15 mouse cellular contexts compared by ENCODE assay signal in the genomic region with DNA sequence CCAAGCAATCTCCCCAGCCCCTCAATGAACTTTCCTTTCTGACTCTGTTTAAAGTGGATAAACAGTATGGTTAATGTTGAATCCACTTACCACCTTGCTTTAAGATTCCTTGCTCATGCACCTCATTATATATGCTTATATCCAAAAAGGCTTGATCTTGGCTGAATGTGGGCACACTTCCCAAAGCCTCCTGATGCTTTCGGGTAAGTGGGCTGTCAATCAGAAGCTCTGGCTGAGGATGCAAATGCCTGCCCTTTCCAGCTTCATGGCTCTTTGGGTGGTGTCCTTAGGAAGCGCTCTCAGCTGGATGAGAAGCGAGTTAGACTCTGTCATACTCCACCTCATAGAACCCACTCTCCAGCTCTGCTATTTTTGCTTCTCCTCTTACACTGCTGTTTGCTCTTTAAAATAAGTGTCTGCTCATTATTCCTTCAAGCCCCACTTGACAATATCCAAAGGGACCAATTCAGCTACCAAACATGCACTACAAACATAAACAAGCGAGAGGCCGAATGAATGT.
DNase-seq lines count a peak whose midpoint lies in the region; ATAC-seq and TF ChIP-seq lines count a peak whose summit lies in the region.
"Had no signal": no experiment of that assay in that cellular context is flagged by ENCODE, and none has a peak within 500 bp of the region (broad histone marks: within the 10 kb centered on the region; RNA-seq: fewer than 3 reads in every experiment).

No protein-coding gene starts in this region.

- H3K9ac ChIP-seq in forebrain, embryonic 13.5 days: no peak overlapping the region
- no peak overlapping the region for H3K9ac ChIP-seq in forebrain, embryonic 11.5 days (ENCODE audit: low read length)
- H3K9ac ChIP-seq in heart, postnatal 0 days (replicated peaks; ENCODE audit: low read depth, low read length): no peak overlapping the region
- H3K9ac ChIP-seq in heart, embryonic 11.5 days (ENCODE audit: low read depth, low read length): no peak overlapping the region
- no peak overlapping the region for H3K9ac ChIP-seq in midbrain, embryonic 16.5 days (ENCODE audit: low read depth, low read length)
- H3K9ac ChIP-seq in midbrain, embryonic 13.5 days (replicated peaks): no peak overlapping the region
- H3K9ac ChIP-seq in forebrain, embryonic 16.5 days (replicated peaks; ENCODE audit: low read depth, low read length): no peak overlapping the region
- H3K9ac ChIP-seq: limb, embryonic 13.5 days; liver, embryonic 14.5 days; midbrain, embryonic 12.5 days had no signal

- H3K4me3 ChIP-seq in forebrain, embryonic 13.5 days: no peak overlapping the region
- no peak overlapping the region for H3K4me3 ChIP-seq in forebrain, embryonic 11.5 days (ENCODE audit: low read depth, low read length)
- no peak overlapping the region for H3K4me3 ChIP-seq in heart, postnatal 0 days (ENCODE audit: low read depth, low read length)
- no peak overlapping the region for H3K4me3 ChIP-seq in heart, embryonic 11.5 days (ENCODE audit: low read depth, low read length)
- H3K4me3 ChIP-seq in midbrain, embryonic 16.5 days (ENCODE audit: low read depth, low read length): no peak overlapping the region
- H3K4me3 ChIP-seq in midbrain, embryonic 13.5 days (replicated peaks): no peak overlapping the region
- H3K4me3 ChIP-seq in forebrain, embryonic 16.5 days (replicated peaks; ENCODE audit: low read length): no peak overlapping the region
- H3K4me3 ChIP-seq: erythroblast, embryonic 14.5 days; limb, embryonic 13.5 days; midbrain, embryonic 12.5 days; myocyte had no signal

- peaks cover 8% of the 10 kb centered on the region; the same call in 1 of the 2 replicates for H3K4me1 ChIP-seq in forebrain, embryonic 13.5 days
- H3K4me1 ChIP-seq in forebrain, embryonic 11.5 days (replicated peaks; ENCODE audit: control insufficient read depth, insufficient read depth, low read length): no peaks in the 10 kb centered on the region
- peaks cover 4% of the 10 kb centered on the region; the same call in 1 of the 2 replicates for H3K4me1 ChIP-seq in heart, postnatal 0 days (ENCODE audit: control insufficient read depth, insufficient read depth)
- H3K4me1 ChIP-seq in heart, embryonic 11.5 days (ENCODE audit: control insufficient read depth, insufficient read depth, low read length): no peaks in the 10 kb centered on the region
- no peaks in the 10 kb centered on the region; the same call in 1 of the 2 replicates for H3K4me1 ChIP-seq in midbrain, embryonic 16.5 days (ENCODE audit: control insufficient read depth, insufficient read depth, low read length)
- no peaks in the 10 kb centered on the region for H3K4me1 ChIP-seq in midbrain, embryonic 13.5 days (replicated peaks)
- peaks cover 13% of the 10 kb centered on the region for H3K4me1 ChIP-seq in forebrain, embryonic 16.5 days (replicated peaks; ENCODE audit: control insufficient read depth, insufficient read depth, low read length)
- H3K4me1 ChIP-seq: midbrain, embryonic 12.5 days had no signal

- DNase-seq in forebrain, embryonic 11.5 days (ENCODE audit: low spot score): no peak
- DNase-seq in heart, postnatal 0 days (ENCODE audit: low spot score): no peak
- no peak for DNase-seq in c-Kit-positive CD71-positive TER-119-positive erythroid progenitor cells, embryonic 14.5 days (ENCODE audit: low spot score)
- DNase-seq: cerebellum, postnatal 25 days; kidney, postnatal 25 days had no signal

- no peaks in the 10 kb centered on the region for H3K27me3 ChIP-seq in forebrain, embryonic 13.5 days
- no peaks in the 10 kb centered on the region for H3K27me3 ChIP-seq in forebrain, embryonic 11.5 days (ENCODE audit: control insufficient read depth, insufficient read depth, low read length)
- no peaks in the 10 kb centered on the region for H3K27me3 ChIP-seq in heart, postnatal 0 days (ENCODE audit: control insufficient read depth, insufficient read depth, low read length)
- no peaks in the 10 kb centered on the region for H3K27me3 ChIP-seq in heart, embryonic 11.5 days (ENCODE audit: control insufficient read depth, insufficient read depth, low read length)
- no peaks in the 10 kb centered on the region for H3K27me3 ChIP-seq in midbrain, embryonic 16.5 days (ENCODE audit: control insufficient read depth, insufficient read depth, low read depth, low read length)
- H3K27me3 ChIP-seq in midbrain, embryonic 13.5 days: no peaks in the 10 kb centered on the region
- no peaks in the 10 kb centered on the region for H3K27me3 ChIP-seq in forebrain, embryonic 16.5 days (replicated peaks; ENCODE audit: control insufficient read depth, insufficient read depth, low read length)
- H3K27me3 ChIP-seq: limb, embryonic 13.5 days; midbrain, embryonic 12.5 days had no signal

- WGBS in forebrain, embryonic 13.5 days: 73% methylated on average over 5 of the region's 5 CpGs
- 78% methylated on average over 5 of the region's 5 CpGs for WGBS in forebrain, embryonic 11.5 days
- 76% methylated on average over 5 of the region's 5 CpGs for WGBS in heart, postnatal 0 days
- WGBS in heart, embryonic 11.5 days (ENCODE audit: insufficient replicate concordance): 71% methylated on average over 5 of the region's 5 CpGs
- WGBS in midbrain, embryonic 16.5 days: 70% methylated on average over 5 of the region's 5 CpGs
- WGBS in midbrain, embryonic 13.5 days: 72% methylated on average over 5 of the region's 5 CpGs
- 60% methylated on average over 5 of the region's 5 CpGs for WGBS in forebrain, embryonic 16.5 days

- no peak overlapping the region for H3K4me2 ChIP-seq in forebrain, embryonic 13.5 days
- H3K4me2 ChIP-seq in forebrain, embryonic 11.5 days (ENCODE audit: low read depth, low read length, severe bottlenecking): no peak overlapping the region
- H3K4me2 ChIP-seq in heart, postnatal 0 days (ENCODE audit: low read depth, low read length): 0 out of 2 replicates have a peak overlapping the region, but pooled peaks have one; percentile 15
- no peak overlapping the region for H3K4me2 ChIP-seq in heart, embryonic 11.5 days
- H3K4me2 ChIP-seq in midbrain, embryonic 16.5 days (ENCODE audit: low read length): no peak overlapping the region
- no peak overlapping the region for H3K4me2 ChIP-seq in midbrain, embryonic 13.5 days (replicated peaks)
- H3K4me2 ChIP-seq in forebrain, embryonic 16.5 days (ENCODE audit: low read length): no peak overlapping the region
- H3K4me2 ChIP-seq: limb, embryonic 13.5 days; midbrain, embryonic 12.5 days had no signal

- no peak for TF ChIP-seq EP300 in heart, postnatal 0 days (IDR thresholded peaks at IDR 0.05; ENCODE audit: low read depth)

- no peaks in the 10 kb centered on the region for H3K36me3 ChIP-seq in forebrain, embryonic 13.5 days (ENCODE audit: poor library complexity, severe bottlenecking)
- no peaks in the 10 kb centered on the region for H3K36me3 ChIP-seq in forebrain, embryonic 11.5 days (ENCODE audit: control insufficient read depth, insufficient read depth, low read length)
- no peaks in the 10 kb centered on the region for H3K36me3 ChIP-seq in heart, postnatal 0 days (replicated peaks; ENCODE audit: control insufficient read depth, insufficient read depth, low read length)
- no peaks in the 10 kb centered on the region for H3K36me3 ChIP-seq in heart, embryonic 11.5 days (ENCODE audit: control insufficient read depth, insufficient read depth, low read length)
- H3K36me3 ChIP-seq in midbrain, embryonic 16.5 days (ENCODE audit: control insufficient read depth, insufficient read depth, low read length): no peaks in the 10 kb centered on the region
- no peaks in the 10 kb centered on the region for H3K36me3 ChIP-seq in midbrain, embryonic 13.5 days
- no peaks in the 10 kb centered on the region for H3K36me3 ChIP-seq in forebrain, embryonic 16.5 days (ENCODE audit: control insufficient read depth, insufficient read depth)
- H3K36me3 ChIP-seq: limb, embryonic 13.5 days; midbrain, embryonic 12.5 days had no signal

- H3K9me3 ChIP-seq in forebrain, embryonic 13.5 days (replicated peaks): no peaks in the 10 kb centered on the region
- no peaks in the 10 kb centered on the region for H3K9me3 ChIP-seq in forebrain, embryonic 11.5 days (ENCODE audit: control insufficient read depth, low read length)
- H3K9me3 ChIP-seq in heart, postnatal 0 days (replicated peaks; ENCODE audit: control insufficient read depth, low read length): no peaks in the 10 kb centered on the region
- no peaks in the 10 kb centered on the region for H3K9me3 ChIP-seq in heart, embryonic 11.5 days (replicated peaks; ENCODE audit: control insufficient read depth, low read length)
- H3K9me3 ChIP-seq in midbrain, embryonic 16.5 days (replicated peaks; ENCODE audit: control insufficient read depth, low read length, poor library complexity, severe bottlenecking): no peaks in the 10 kb centered on the region
- H3K9me3 ChIP-seq in midbrain, embryonic 13.5 days: no peaks in the 10 kb centered on the region
- H3K9me3 ChIP-seq in forebrain, embryonic 16.5 days (ENCODE audit: control insufficient read depth, low read length): no peaks in the 10 kb centered on the region
- H3K9me3 ChIP-seq: limb, embryonic 13.5 days; midbrain, embryonic 12.5 days had no signal

- TF ChIP-seq CTCF in heart, postnatal 0 days (IDR thresholded peaks at IDR 0.05; ENCODE audit: low read depth): no peak

- ATAC-seq in forebrain, embryonic 13.5 days: peak; percentile 37; the same call in 1 of the 2 replicates
- no peak for ATAC-seq in forebrain, embryonic 11.5 days (replicated peaks; ENCODE audit: low FRiP score)
- no peak for ATAC-seq in heart, postnatal 0 days (ENCODE audit: insufficient read depth, low read depth)
- no peak for ATAC-seq in heart, embryonic 11.5 days (replicated peaks; ENCODE audit: insufficient number of reproducible peaks, low FRiP score, low TSS enrichment)
- ATAC-seq in midbrain, embryonic 16.5 days: no peak
- ATAC-seq in midbrain, embryonic 13.5 days: no peak
- peak; percentile 24; the same call in 1 of the 2 replicates for ATAC-seq in forebrain, embryonic 16.5 days

- peak overlapping the region; percentile 59; the same call in 1 of the 2 replicates for H3K27ac ChIP-seq in forebrain, embryonic 13.5 days
- H3K27ac ChIP-seq in forebrain, embryonic 11.5 days (ENCODE audit: low read depth, low read length): no peak overlapping the region
- H3K27ac ChIP-seq in heart, postnatal 0 days (ENCODE audit: low read depth): no peak overlapping the region
- H3K27ac ChIP-seq in heart, embryonic 11.5 days (ENCODE audit: low read depth, low read length): no peak overlapping the region
- H3K27ac ChIP-seq in midbrain, embryonic 16.5 days (ENCODE audit: low read length): peak overlapping the region; percentile 4; the same call in 1 of the 2 replicates
- no peak overlapping the region for H3K27ac ChIP-seq in midbrain, embryonic 13.5 days
- H3K27ac ChIP-seq in forebrain, embryonic 16.5 days (ENCODE audit: low read length): peak overlapping the region; percentile 79
- H3K27ac ChIP-seq: limb, embryonic 13.5 days; liver, embryonic 14.5 days; midbrain, embryonic 12.5 days had no signal

Comparison
In these comparisons a context has a peak if more than half of its experiments do, and no peak if none do; other contexts are left out.
1. ATAC-seq: peak in forebrain, embryonic 13.5 days (single experiment) and forebrain, embryonic 16.5 days (single experiment); none in forebrain, embryonic 11.5 days (single experiment), heart, postnatal 0 days (single experiment), heart, embryonic 11.5 days (single experiment), midbrain, embryonic 16.5 days (single experiment) and midbrain, embryonic 13.5 days (single experiment).
2. H3K27ac ChIP-seq: peak in forebrain, embryonic 13.5 days (single experiment), midbrain, embryonic 16.5 days (single experiment) and forebrain, embryonic 16.5 days (single experiment); none in forebrain, embryonic 11.5 days (single experiment), heart, postnatal 0 days (single experiment), heart, embryonic 11.5 days (single experiment) and midbrain, embryonic 13.5 days (single experiment).